ENCODE assay signal across 19 mouse cellular contexts in the genomic region with DNA sequence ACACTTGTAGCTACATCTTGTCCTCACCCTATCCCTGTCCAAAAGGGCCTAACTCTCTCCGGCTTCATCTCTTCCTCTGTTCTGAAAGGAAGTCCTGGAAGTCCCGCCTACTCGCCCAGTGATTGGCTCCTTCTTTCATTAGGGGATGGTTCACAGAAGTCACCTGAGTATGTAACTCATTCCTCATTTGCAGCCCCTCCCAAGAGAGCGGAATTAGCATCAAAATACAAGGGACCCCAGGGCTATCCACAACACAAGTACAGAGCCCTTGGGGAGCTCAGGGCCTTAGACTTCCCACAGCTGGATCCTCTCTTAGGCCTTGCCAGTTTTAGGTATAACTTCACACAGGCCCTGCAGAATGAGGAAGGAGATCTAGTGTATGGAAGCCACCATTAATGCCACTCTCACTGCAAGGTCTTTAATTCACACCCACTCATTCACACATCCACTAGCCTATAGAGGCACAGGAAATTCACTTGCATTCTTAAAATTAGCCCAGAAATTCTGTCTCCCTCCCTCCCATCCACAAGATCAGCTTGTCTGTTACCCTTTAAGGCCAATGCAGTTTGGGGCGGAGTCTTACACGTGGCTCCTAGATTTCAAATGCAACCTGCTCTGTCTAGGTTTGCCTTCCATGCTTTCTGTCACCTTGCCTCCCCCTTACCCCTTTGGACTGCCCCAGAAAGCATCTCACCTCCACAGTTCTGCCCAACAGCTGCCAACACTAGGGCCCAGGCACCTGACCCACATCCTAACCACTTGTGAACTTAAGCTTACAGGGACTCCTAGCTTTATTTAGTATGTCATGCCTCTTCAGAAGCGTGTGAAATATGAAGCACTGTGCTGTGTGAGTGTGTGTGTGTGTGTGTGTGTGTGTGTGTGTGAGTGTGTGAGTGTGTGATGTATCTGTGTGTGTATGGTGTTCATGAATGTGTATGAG.
A peak's percentile ranks its signal among the peaks of the same experiment; 100 is the strongest.
DNase-seq lines count a peak whose midpoint lies in the region; ATAC-seq and TF ChIP-seq lines count a peak whose summit lies in the region.
"Had no signal": no experiment of that assay in that cellular context is flagged by ENCODE, and none has a peak within 500 bp of the region (broad histone marks: within the 10 kb centered on the region; RNA-seq: fewer than 3 reads in every experiment).

No protein-coding gene starts in this region.

- intact Hi-C loops in heart, adult 2 months (cut with DNase I) = no loop called here

- no peaks in the 10 kb centered on the region for H3K36me3 ChIP-seq in forebrain, embryonic 11.5 days (ENCODE audit: control insufficient read depth, insufficient read depth, low read length)
- no peaks in the 10 kb centered on the region for H3K36me3 ChIP-seq in forebrain, embryonic 14.5 days (ENCODE audit: control insufficient read depth, insufficient read depth, low read length)
- no peaks in the 10 kb centered on the region for H3K36me3 ChIP-seq in midbrain, embryonic 12.5 days
- H3K36me3 ChIP-seq in midbrain, embryonic 15.5 days (replicated peaks) = no peaks in the 10 kb centered on the region
- no peaks in the 10 kb centered on the region for H3K36me3 ChIP-seq in heart, adult 2 months (ENCODE audit: control insufficient read depth, insufficient read depth, low read length)
- H3K36me3 ChIP-seq: heart, embryonic 10.5 days; limb, embryonic 12.5 days; liver, embryonic 12.5 days had no signal

- WGBS in forebrain, embryonic 11.5 days = 31% methylated on average over 7 of the region's 7 CpGs
- WGBS in forebrain, embryonic 14.5 days = 34% methylated on average over 7 of the region's 7 CpGs
- WGBS in midbrain, embryonic 12.5 days = 35% methylated on average over 7 of the region's 7 CpGs
- 35% methylated on average over 7 of the region's 7 CpGs for WGBS in midbrain, embryonic 15.5 days
- 73% methylated on average over 7 of the region's 7 CpGs for WGBS in heart, adult 2 months

- no peaks in the 10 kb centered on the region for H3K79me2 ChIP-seq in heart, adult 2 months (replicated peaks; ENCODE audit: control insufficient read depth, insufficient read depth, low read length)

- no peak for TF ChIP-seq CTCF in heart, adult 2 months (IDR thresholded peaks at IDR 0.05)

- no peaks in the 10 kb centered on the region for H3K4me1 ChIP-seq in forebrain, embryonic 11.5 days (replicated peaks; ENCODE audit: control insufficient read depth, insufficient read depth, low read length)
- H3K4me1 ChIP-seq in forebrain, embryonic 14.5 days (ENCODE audit: control insufficient read depth, insufficient read depth, low read length) = no peaks in the 10 kb centered on the region
- H3K4me1 ChIP-seq in midbrain, embryonic 12.5 days = 0 out of 2 replicates have a peak, but pooled peaks cover 6% of the 10 kb centered on the region
- H3K4me1 ChIP-seq in midbrain, embryonic 15.5 days = no peaks in the 10 kb centered on the region
- H3K4me1 ChIP-seq in heart, adult 2 months (ENCODE audit: control insufficient read depth, insufficient read depth, low read length) = no peaks in the 10 kb centered on the region
- H3K4me1 ChIP-seq: limb, embryonic 12.5 days; liver, embryonic 12.5 days had no signal

- H3K9me3 ChIP-seq in forebrain, embryonic 11.5 days (ENCODE audit: control insufficient read depth, low read length) = no peaks in the 10 kb centered on the region
- no peaks in the 10 kb centered on the region for H3K9me3 ChIP-seq in forebrain, embryonic 14.5 days (replicated peaks; ENCODE audit: control insufficient read depth, low read length)
- no peaks in the 10 kb centered on the region for H3K9me3 ChIP-seq in midbrain, embryonic 12.5 days
- H3K9me3 ChIP-seq in midbrain, embryonic 15.5 days = no peaks in the 10 kb centered on the region
- H3K9me3 ChIP-seq: heart, embryonic 10.5 days; limb, embryonic 12.5 days; liver, embryonic 12.5 days had no signal

- ATAC-seq in forebrain, embryonic 11.5 days (replicated peaks; ENCODE audit: low FRiP score) = peak; percentile 79
- no peak for ATAC-seq in forebrain, embryonic 14.5 days
- ATAC-seq in midbrain, embryonic 12.5 days (ENCODE audit: low FRiP score, low read depth) = peak; percentile 44; the same call in 1 of the 2 replicates
- ATAC-seq in midbrain, embryonic 15.5 days (replicated peaks) = no peak
- ATAC-seq in monocyte, adult 5-6 weeks (replicated peaks; ENCODE audit: insufficient number of reproducible peaks, low FRiP score, low TSS enrichment, poor library complexity, severe bottlenecking) = peak; percentile 87
- ATAC-seq: forebrain, embryonic 16.5 days; liver, embryonic 12.5 days had no signal

- H3K4me2 ChIP-seq in forebrain, embryonic 11.5 days (ENCODE audit: low read depth, low read length, severe bottlenecking) = no peak overlapping the region
- H3K4me2 ChIP-seq in forebrain, embryonic 14.5 days (ENCODE audit: low read length) = no peak overlapping the region
- no peak overlapping the region for H3K4me2 ChIP-seq in midbrain, embryonic 12.5 days (replicated peaks)
- H3K4me2 ChIP-seq in midbrain, embryonic 15.5 days = no peak overlapping the region
- H3K4me2 ChIP-seq: hindbrain, embryonic 14.5 days; limb, embryonic 12.5 days; liver, embryonic 12.5 days had no signal

- H3K27ac ChIP-seq in forebrain, embryonic 11.5 days (ENCODE audit: low read depth, low read length) = no peak overlapping the region
- no peak overlapping the region for H3K27ac ChIP-seq in forebrain, embryonic 14.5 days (ENCODE audit: low read depth, low read length)
- no peak overlapping the region for H3K27ac ChIP-seq in midbrain, embryonic 12.5 days (replicated peaks)
- H3K27ac ChIP-seq in midbrain, embryonic 15.5 days = no peak overlapping the region
- H3K27ac ChIP-seq in heart, adult 2 months = no peak overlapping the region
- H3K27ac ChIP-seq: heart, embryonic 10.5 days; hindbrain, embryonic 14.5 days; limb, embryonic 12.5 days; liver, embryonic 12.5 days had no signal

- no peak for DNase-seq in forebrain, embryonic 11.5 days (ENCODE audit: low spot score)
- DNase-seq in forebrain, embryonic 14.5 days (ENCODE audit: low spot score) = no peak
- DNase-seq in embryo, embryonic 10.5 days (ENCODE audit: low spot score) = peak; percentile 59
- DNase-seq in ovary, adult 18-20 months (ENCODE audit: low spot score) = no peak
- no peak for DNase-seq in heart, adult 2 months
- DNase-seq: adrenal gland, postnatal 36 days; cerebellum, adult 18-20 months; gastrocnemius, postnatal 36 days; lung, adult 2 months; thymus, postnatal 14 days had no signal

- no peak for TF ChIP-seq POLR2A in heart, adult 2 months (IDR thresholded peaks at IDR 0.05; ENCODE audit: insufficient read depth, low read depth, low read length)

- H3K27me3 ChIP-seq in forebrain, embryonic 11.5 days (ENCODE audit: control insufficient read depth, insufficient read depth, low read length) = no peaks in the 10 kb centered on the region
- H3K27me3 ChIP-seq in forebrain, embryonic 14.5 days (replicated peaks; ENCODE audit: control insufficient read depth, insufficient read depth, low read length) = no peaks in the 10 kb centered on the region
- H3K27me3 ChIP-seq in midbrain, embryonic 12.5 days = no peaks in the 10 kb centered on the region
- no peaks in the 10 kb centered on the region for H3K27me3 ChIP-seq in midbrain, embryonic 15.5 days (replicated peaks)
- no peaks in the 10 kb centered on the region; the same call in 1 of the 2 replicates for H3K27me3 ChIP-seq in heart, adult 2 months (ENCODE audit: control insufficient read depth, insufficient read depth, low read length)
- H3K27me3 ChIP-seq: limb, embryonic 12.5 days had no signal

- TF ChIP-seq EP300 in heart, adult 2 months (IDR thresholded peaks at IDR 0.05; ENCODE audit: insufficient read depth, low read depth, low read length) = no peak

- H3K9ac ChIP-seq in forebrain, embryonic 11.5 days (ENCODE audit: low read length) = no peak overlapping the region
- no peak overlapping the region for H3K9ac ChIP-seq in forebrain, embryonic 14.5 days (ENCODE audit: low read length)
- no peak overlapping the region for H3K9ac ChIP-seq in midbrain, embryonic 12.5 days (replicated peaks)
- no peak overlapping the region for H3K9ac ChIP-seq in midbrain, embryonic 15.5 days
- no peak overlapping the region for H3K9ac ChIP-seq in heart, adult 2 months (ENCODE audit: low read depth, low read length)
- H3K9ac ChIP-seq: hindbrain, embryonic 14.5 days; limb, embryonic 12.5 days; liver, embryonic 12.5 days had no signal

- H3K4me3 ChIP-seq in forebrain, embryonic 11.5 days (ENCODE audit: low read depth, low read length) = no peak overlapping the region
- no peak overlapping the region for H3K4me3 ChIP-seq in forebrain, embryonic 14.5 days (ENCODE audit: low read depth, low read length)
- no peak overlapping the region for H3K4me3 ChIP-seq in midbrain, embryonic 12.5 days
- H3K4me3 ChIP-seq in midbrain, embryonic 15.5 days = no peak overlapping the region
- no peak overlapping the region for H3K4me3 ChIP-seq in heart, adult 2 months
- H3K4me3 ChIP-seq: heart, embryonic 10.5 days; limb, embryonic 12.5 days; liver, embryonic 12.5 days; myocyte had no signal

Comparison
In these comparisons a context has a peak if more than half of its experiments do, and no peak if none do; other contexts are left out.
1. ATAC-seq: peak in forebrain, embryonic 11.5 days (single experiment), midbrain, embryonic 12.5 days (single experiment) and monocyte, adult 5-6 weeks (single experiment); none in forebrain, embryonic 14.5 days (single experiment) and midbrain, embryonic 15.5 days (single experiment).